Mouse (Mus musculus) E14TG2a.4 (cell line): ENCODE measurements around the gene Mageb16.

ENCODE experiments used
- CTCF ChIP-seq: conservative IDR thresholded peaks from 2 replicates; pipeline ENCODE4 v1.5.1; 2014; ENCODE audit warnings: low read length
- POU5F1 ChIP-seq: IDR thresholded peaks from 2 replicates; pipeline ENCODE4 v1.6.1; 2014; ENCODE audit warnings: low read length, borderline replicate concordance

- no peak for TF ChIP-seq CTCF
- no peak for TF ChIP-seq POU5F1
Observed at GRCm38 (mm10) chrX:79651091-79651490, 20.1 kb downstream of the Mageb16 start.
